Mouse (Mus musculus) MEL (cell line): ENCODE data around the gene Sc5d.

Source experiments
- CTCF ChIP-seq, 3 experiments: IDR thresholded peaks in 2 of 3; conservative IDR thresholded peaks in 1 of 3; 2 replicates each; pipeline ENCODE4 v1.5.1; 2011 to 2012; ENCODE audit warnings: low read length in 3 of 3, low read depth in 2 of 3, mild to moderate bottlenecking in 2 of 3, improper control_type of control experiment in 1 of 3, inconsistent platforms in 1 of 3, mixed read lengths in 1 of 3, moderate library complexity in 1 of 3; ENCODE audit not compliant: control insufficient read depth in 1 of 3, insufficient read depth in 1 of 3, poor library complexity in 1 of 3, severe bottlenecking in 1 of 3
- EP300 ChIP-seq, 2 experiments: IDR thresholded peaks; 2 replicates each; pipeline ENCODE4 v1.6.1; 2011; ENCODE audit warnings: improper control_type of control experiment in 2 of 2, low read length in 2 of 2, low read depth in 1 of 2, mild to moderate bottlenecking in 1 of 2
- GABPA ChIP-seq: IDR thresholded peaks from 2 replicates; pipeline ENCODE4 v1.6.1; 2012; ENCODE audit warnings: low read depth, mild to moderate bottlenecking, inconsistent platforms, low read length, improper control_type of control experiment, moderate library complexity
- TAL1 ChIP-seq: IDR thresholded peaks from 2 replicates; pipeline ENCODE4 v1.6.1; 2012; ENCODE audit warnings: mild to moderate bottlenecking, inconsistent platforms, low read length, moderate library complexity, mixed read lengths
- USF2 ChIP-seq, 2 experiments: IDR thresholded peaks; 2 replicates each; pipeline ENCODE4 v1.6.1; 2011 to 2012; ENCODE audit warnings: improper control_type of control experiment in 2 of 2, low read length in 2 of 2, borderline replicate concordance in 1 of 2, inconsistent platforms in 1 of 2, low read depth in 1 of 2, mild to moderate bottlenecking in 1 of 2; ENCODE audit not compliant: insufficient read depth in 1 of 2
- ZC3H11A ChIP-seq: IDR thresholded peaks from 2 replicates; pipeline ENCODE4 v1.6.1; 2012; ENCODE audit warnings: low read depth, mild to moderate bottlenecking, inconsistent platforms, low read length, improper control_type of control experiment

DNA sequence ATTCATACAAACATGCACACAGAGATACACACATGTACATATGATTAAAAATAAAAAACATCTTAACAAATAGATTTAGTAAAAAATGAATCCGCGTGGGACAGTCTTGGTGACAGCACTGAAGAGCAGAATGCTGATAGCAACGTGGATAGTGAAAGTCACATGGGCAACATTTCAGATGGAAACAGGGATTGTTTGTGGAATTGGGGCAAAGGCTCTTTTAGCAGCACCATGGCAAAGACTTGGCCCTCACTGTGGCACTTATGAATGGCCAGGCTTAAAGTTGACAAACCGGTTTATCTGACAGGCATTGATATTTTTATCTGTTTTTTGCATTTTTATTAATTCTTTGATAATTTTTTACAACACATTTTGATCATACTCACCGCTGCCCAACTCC is 4.3 kb upstream of the Sc5d start:
- no peak for TF ChIP-seq USF2 (IDR thresholded peaks at IDR 0.05; ENCODE audit: borderline replicate concordance in 1 of 2, insufficient read depth in 1 of 2, low read depth in 1 of 2, low read length in 2 of 2)
- TF ChIP-seq EP300 (IDR thresholded peaks at IDR 0.05; ENCODE audit: low read depth in 1 of 2, low read length in 2 of 2): no peak
- TF ChIP-seq GABPA: no peak
- TF ChIP-seq CTCF (IDR thresholded peaks at IDR 0.05 in 2 of 3, conservative IDR thresholded peaks at IDR 0.05 in 1 of 3; ENCODE audit: control insufficient read depth in 1 of 3, insufficient read depth in 1 of 3, low read depth in 2 of 3, low read length in 3 of 3, poor library complexity in 1 of 3, severe bottlenecking in 1 of 3): no peak
- TF ChIP-seq TAL1: no peak
- TF ChIP-seq ZC3H11A: no peak
